Mouse (Mus musculus): ENCODE results near the gene Hist1h3d.

DNA sequence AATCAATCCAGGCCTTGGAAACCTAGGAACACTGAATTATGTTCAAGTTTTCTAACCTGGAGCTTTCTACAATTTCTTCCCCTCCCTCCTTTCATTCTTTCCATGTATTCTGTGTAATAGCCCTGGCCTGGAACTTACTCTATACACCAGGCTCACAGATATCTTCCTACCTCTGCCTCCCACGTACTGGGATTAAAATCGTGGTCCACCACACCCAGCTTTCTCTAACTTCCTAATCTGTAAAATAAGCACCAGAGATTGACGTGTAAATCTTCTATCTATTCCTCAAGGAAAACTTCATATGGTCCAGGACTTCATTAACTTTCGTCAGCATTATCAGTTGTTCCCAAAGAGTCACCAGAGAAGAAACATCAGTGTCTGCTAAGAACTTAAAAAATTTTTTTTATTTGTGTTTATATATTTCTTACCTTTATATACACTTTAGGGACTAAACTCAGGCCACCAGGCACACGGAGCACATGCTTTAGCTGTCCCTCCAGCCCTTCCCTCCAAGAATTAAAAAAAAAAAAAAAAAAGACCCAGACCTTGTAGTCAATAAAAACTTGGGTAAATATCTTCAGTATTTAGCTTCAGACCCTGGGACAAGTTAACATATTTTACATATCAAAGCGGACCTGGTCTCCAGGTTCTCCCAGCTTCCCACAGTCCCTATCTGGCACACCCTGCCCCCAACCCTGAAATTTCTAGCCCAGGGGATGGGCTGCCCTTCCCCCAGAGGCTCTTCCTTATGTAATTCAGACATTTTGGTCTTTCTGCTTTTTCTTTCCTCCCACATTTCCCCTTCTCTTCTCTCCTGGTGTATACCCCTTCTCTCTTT lies 6.9 kb downstream of the Hist1h3d start:
- no peak for TF ChIP-seq FLI1 (IDR thresholded peaks at IDR 0.05; ENCODE audit: low read length)
- TF ChIP-seq GATA1 (IDR thresholded peaks at IDR 0.05; ENCODE audit: borderline replicate concordance, low read length): no peak
